Mouse (Mus musculus): ENCODE data around the gene Dexi. TPM values are rescaled to one million over a fixed set of nuclear protein-coding genes. Genes with fewer than 3 reads are reported as not detected.

Gene Dexi
- total RNA-seq (2023): 2.3 and 5.2 TPM in 2 replicates

DNA sequence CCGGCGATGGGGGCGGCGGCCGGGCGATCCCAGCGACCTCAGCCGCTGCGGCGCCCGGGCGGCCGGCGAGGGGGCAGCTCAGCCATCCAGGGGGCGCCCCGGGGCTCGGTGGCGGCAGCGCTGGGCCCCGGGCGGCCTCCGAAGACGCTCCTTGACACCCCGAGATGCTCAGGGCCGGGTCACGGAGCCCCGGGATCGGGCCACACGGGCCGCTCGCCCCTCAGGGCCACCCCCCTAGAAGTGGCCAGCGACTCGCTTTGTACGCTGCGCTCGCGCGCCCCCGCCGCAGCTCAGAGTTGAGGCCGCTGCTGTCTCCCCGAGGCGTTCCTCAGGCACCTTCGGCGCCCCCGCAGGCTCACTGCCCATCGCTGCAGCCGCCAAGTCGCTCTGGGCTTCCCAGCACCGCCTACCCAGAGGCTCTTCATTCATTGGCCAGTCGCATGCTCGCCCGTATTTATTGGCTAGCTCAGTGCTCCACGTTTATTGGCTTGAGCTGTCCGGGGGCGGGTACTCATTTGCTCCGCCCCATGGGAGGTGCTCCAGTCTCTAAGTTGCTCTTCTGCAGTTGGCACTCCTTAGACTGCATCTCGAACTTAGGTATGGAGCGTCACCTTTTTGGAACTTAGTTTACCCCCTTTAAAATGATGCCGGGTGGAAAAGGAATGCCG is at the start of gene Dexi:
Gene Dexi, minus strand, starts transcription at position 357 of the 668 bp plus-strand sequence.

DNA sequence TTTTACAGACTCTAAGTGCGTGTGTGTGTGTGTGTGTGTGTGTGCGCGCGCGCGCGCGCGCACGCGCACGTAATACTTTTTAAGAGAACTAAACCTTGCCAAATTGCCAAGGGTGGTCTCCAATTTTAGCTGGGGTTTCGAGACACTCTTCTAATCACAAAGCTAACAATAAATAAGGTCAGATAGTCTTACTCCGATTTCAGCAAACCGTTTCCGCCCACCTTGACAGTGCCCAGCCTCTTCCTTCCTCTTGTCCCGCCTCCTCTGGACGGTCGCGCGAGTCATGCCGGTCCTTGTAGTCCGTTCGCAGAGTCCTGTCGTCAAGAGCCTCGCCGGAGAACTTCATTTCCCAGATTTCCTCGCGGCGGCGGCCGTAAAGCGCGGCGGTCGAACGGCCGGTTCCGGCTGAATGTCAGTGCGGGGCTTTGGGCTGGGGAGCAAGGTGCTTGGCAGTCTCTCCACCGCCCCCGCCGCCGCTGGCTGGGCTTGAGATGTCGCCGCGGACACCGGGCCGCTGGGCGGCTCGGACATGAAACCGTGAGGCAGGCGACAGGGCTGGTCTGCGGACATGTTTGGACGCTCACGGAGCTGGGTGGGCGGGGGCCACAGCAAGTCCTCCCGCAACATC is 2.3 kb upstream of the Dexi start, which contains the start of gene Clec16a:
Gene Clec16a, plus strand, starts transcription at position 345 of the 628 bp plus-strand sequence.

DNA sequence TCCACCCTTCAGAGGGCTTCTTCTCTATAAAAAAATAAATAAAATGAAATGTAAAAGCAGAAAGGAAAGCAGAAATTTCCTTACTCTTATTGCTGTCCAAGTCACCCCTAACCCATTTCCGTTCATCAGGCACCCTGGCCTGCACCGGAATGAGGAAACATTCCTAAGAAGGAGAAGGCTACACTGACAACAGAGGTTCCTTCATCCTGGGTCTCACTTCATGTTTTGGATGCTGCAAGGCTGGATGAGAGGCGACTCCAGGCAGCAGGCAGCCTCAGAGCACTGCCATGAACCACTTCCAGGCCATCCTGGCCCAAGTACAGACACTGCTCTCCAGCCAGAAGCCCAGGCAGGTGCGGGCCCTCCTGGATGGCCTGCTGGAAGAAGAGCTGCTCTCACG is 63.0 kb downstream of the Dexi start, which contains the start of gene Ciita:
Gene Ciita, plus strand, starts transcription at position 203 of the 400 bp plus-strand sequence.

Other genes starting within 250 kb of the Dexi start
- gene Emp2, start 229.1 kb downstream of the Dexi start, total RNA-seq (2023): not detected in 2 replicates
- not detected in 2 replicates for gene Tekt5, start 147.6 kb downstream of the Dexi start, total RNA-seq (2023)
- gene Nubp1, start 131.1 kb downstream of the Dexi start, total RNA-seq (2023): 12.7 and 16.0 TPM in 2 replicates
- not detected in 2 replicates for gene Tvp23a, start 95.7 kb downstream of the Dexi start, total RNA-seq (2023)
- gene Ciita, start 63.0 kb downstream of the Dexi start, total RNA-seq (2023): 1.3 and 1.7 TPM in 2 replicates
- gene Clec16a, start 2.3 kb upstream of the Dexi start, total RNA-seq (2023): 28.5 and 39.5 TPM in 2 replicates
- gene Socs1, start 242.5 kb upstream of the Dexi start, total RNA-seq (2023): 3.4 and 3.9 TPM in 2 replicates
- not detected in 2 replicates for gene Tnp2, start 245.6 kb upstream of the Dexi start, total RNA-seq (2023)
- not detected in 2 replicates for gene Prm3, start 247.9 kb upstream of the Dexi start, total RNA-seq (2023)

All from neutrophil, adult 65 days (primary cell).